ENCODE assay signal across 9 mouse cellular contexts in the genomic region with DNA sequence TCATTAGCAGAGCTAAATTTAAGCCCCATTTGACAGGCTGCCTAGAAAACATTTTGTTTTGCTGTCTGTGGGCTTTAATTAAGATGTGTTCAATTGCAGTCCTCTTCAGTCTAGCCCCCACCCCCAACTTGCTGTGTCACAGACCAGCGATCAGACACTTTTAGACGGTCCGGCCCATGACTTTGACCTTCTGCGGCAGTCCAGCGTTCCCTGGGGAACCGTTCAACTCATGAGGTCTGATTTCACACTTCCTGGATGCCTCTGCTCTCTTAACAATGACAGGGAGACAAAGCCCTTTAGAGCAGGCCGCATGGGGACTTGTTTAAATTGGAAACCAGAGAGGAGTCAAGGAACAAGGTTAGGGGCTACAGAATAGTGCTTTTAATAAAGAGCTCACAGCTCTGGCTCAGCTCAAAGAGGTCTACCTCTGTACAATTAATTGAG.
A peak's percentile ranks its signal among the peaks of the same experiment; 100 is the strongest.
DNase-seq lines count a peak whose midpoint lies in the region; ATAC-seq and TF ChIP-seq lines count a peak whose summit lies in the region.
"Had no signal": no experiment of that assay in that cellular context is flagged by ENCODE, and none has a peak within 500 bp of the region (broad histone marks: within the 10 kb centered on the region; RNA-seq: fewer than 3 reads in every experiment).

No protein-coding gene starts in this region.

- no peak overlapping the region for H3K9ac ChIP-seq in forebrain, embryonic 12.5 days
- no peak overlapping the region for H3K9ac ChIP-seq in kidney, embryonic 15.5 days
- H3K9ac ChIP-seq in neural tube, embryonic 13.5 days, result peak overlapping the region; percentile 34; the same call in 1 of the 2 replicates
- H3K9ac ChIP-seq in intestine, embryonic 15.5 days, result no peak overlapping the region
- H3K9ac ChIP-seq: limb, embryonic 15.5 days had no signal

- H3K4me1 ChIP-seq in kidney, adult 2 months (ENCODE audit: control insufficient read depth, insufficient read depth, low read length), result no peaks in the 10 kb centered on the region
- H3K4me1 ChIP-seq in forebrain, embryonic 12.5 days, result peaks cover 18% of the 10 kb centered on the region
- H3K4me1 ChIP-seq in kidney, embryonic 15.5 days, result peaks cover 10% of the 10 kb centered on the region
- H3K4me1 ChIP-seq in neural tube, embryonic 13.5 days (replicated peaks), result peaks cover 12% of the 10 kb centered on the region
- no peaks in the 10 kb centered on the region for H3K4me1 ChIP-seq in intestine, embryonic 15.5 days (replicated peaks)
- H3K4me1 ChIP-seq: limb, embryonic 15.5 days had no signal

- H3K27ac ChIP-seq in kidney, adult 2 months (ENCODE audit: insufficient read depth, low read depth, low read length), result no peak overlapping the region
- peak overlapping the region; percentile 50; the same call in 1 of the 2 replicates for H3K27ac ChIP-seq in forebrain, embryonic 12.5 days
- H3K27ac ChIP-seq in kidney, embryonic 15.5 days, result peak overlapping the region; percentile 81
- H3K27ac ChIP-seq in neural tube, embryonic 13.5 days (replicated peaks), result peak overlapping the region; percentile 18; the same call in 1 of the 2 replicates
- no peak overlapping the region for H3K27ac ChIP-seq in intestine, embryonic 15.5 days
- H3K27ac ChIP-seq: limb, embryonic 15.5 days had no signal

- H3K27me3 ChIP-seq in kidney, adult 2 months (replicated peaks; ENCODE audit: control insufficient read depth, insufficient read depth, low read length), result no peaks in the 10 kb centered on the region; the same call in 1 of the 2 replicates
- peaks cover 10% of the 10 kb centered on the region for H3K27me3 ChIP-seq in forebrain, embryonic 12.5 days
- no peaks in the 10 kb centered on the region for H3K27me3 ChIP-seq in kidney, embryonic 15.5 days
- no peaks in the 10 kb centered on the region for H3K27me3 ChIP-seq in neural tube, embryonic 13.5 days
- H3K27me3 ChIP-seq in intestine, embryonic 15.5 days (replicated peaks), result no peaks in the 10 kb centered on the region
- H3K27me3 ChIP-seq: limb, embryonic 15.5 days had no signal

- no peak overlapping the region for H3K4me3 ChIP-seq in kidney, adult 2 months (ENCODE audit: insufficient read depth, low read depth, low read length)
- H3K4me3 ChIP-seq in forebrain, embryonic 12.5 days (replicated peaks), result no peak overlapping the region
- H3K4me3 ChIP-seq in kidney, embryonic 15.5 days (replicated peaks), result no peak overlapping the region
- H3K4me3 ChIP-seq in neural tube, embryonic 13.5 days, result no peak overlapping the region
- H3K4me3 ChIP-seq in intestine, embryonic 15.5 days (replicated peaks), result no peak overlapping the region
- H3K4me3 ChIP-seq: limb, embryonic 15.5 days had no signal

- ATAC-seq in forebrain, embryonic 12.5 days (ENCODE audit: low FRiP score), result peak; percentile 88
- ATAC-seq in kidney, embryonic 15.5 days (replicated peaks; ENCODE audit: low FRiP score), result peak; percentile 97
- ATAC-seq in neural tube, embryonic 13.5 days (ENCODE audit: low read depth), result peak; percentile 87
- ATAC-seq in intestine, embryonic 15.5 days, result no peak

- no peaks in the 10 kb centered on the region for H3K36me3 ChIP-seq in kidney, adult 2 months (ENCODE audit: control insufficient read depth, insufficient read depth, low read length)
- H3K36me3 ChIP-seq in forebrain, embryonic 12.5 days (replicated peaks), result no peaks in the 10 kb centered on the region
- no peaks in the 10 kb centered on the region for H3K36me3 ChIP-seq in kidney, embryonic 15.5 days
- no peaks in the 10 kb centered on the region for H3K36me3 ChIP-seq in neural tube, embryonic 13.5 days
- no peaks in the 10 kb centered on the region for H3K36me3 ChIP-seq in intestine, embryonic 15.5 days
- H3K36me3 ChIP-seq: limb, embryonic 15.5 days had no signal

- H3K9me3 ChIP-seq in forebrain, embryonic 12.5 days, result no peaks in the 10 kb centered on the region
- no peaks in the 10 kb centered on the region for H3K9me3 ChIP-seq in kidney, embryonic 15.5 days (replicated peaks)
- H3K9me3 ChIP-seq in neural tube, embryonic 13.5 days, result no peaks in the 10 kb centered on the region
- H3K9me3 ChIP-seq in intestine, embryonic 15.5 days, result no peaks in the 10 kb centered on the region
- H3K9me3 ChIP-seq: limb, embryonic 15.5 days had no signal

- WGBS in kidney, adult 2 months, result 2% methylated on average over 7 of the region's 7 CpGs
- under 1% methylated on average over 7 of the region's 7 CpGs for WGBS in forebrain, embryonic 12.5 days
- under 1% methylated on average over 7 of the region's 7 CpGs for WGBS in kidney, embryonic 15.5 days
- WGBS in neural tube, embryonic 13.5 days, result under 1% methylated on average over 7 of the region's 7 CpGs
- 25% methylated on average over 7 of the region's 7 CpGs for WGBS in intestine, embryonic 15.5 days

- TF ChIP-seq POLR2A in kidney, adult 2 months (IDR thresholded peaks at IDR 0.05; ENCODE audit: low read depth, low read length), result no peak

- peak; percentile 23 for DNase-seq in kidney, adult 2 months
- DNase-seq in kidney, adult 18-20 months, result no peak
- DNase-seq in thymus, postnatal 25 days, result no peak
- no peak for DNase-seq in right cerebral cortex, postnatal 4 days

- H3K4me2 ChIP-seq in forebrain, embryonic 12.5 days, result peak overlapping the region; percentile 30
- H3K4me2 ChIP-seq in kidney, embryonic 15.5 days, result peak overlapping the region; percentile 22; the same call in 1 of the 2 replicates
- peak overlapping the region; percentile 32 for H3K4me2 ChIP-seq in neural tube, embryonic 13.5 days
- no peak overlapping the region for H3K4me2 ChIP-seq in intestine, embryonic 15.5 days (replicated peaks)
- H3K4me2 ChIP-seq: limb, embryonic 15.5 days had no signal

- no peak for TF ChIP-seq CTCF in kidney, adult 2 months (conservative IDR thresholded peaks at IDR 0.05; ENCODE audit: insufficient read depth, insufficient read length, low read depth, low read length)

Comparison
In these comparisons a context has a peak if more than half of its experiments do, and no peak if none do; other contexts are left out.
1. H3K27ac ChIP-seq: peak in forebrain, embryonic 12.5 days (single experiment), kidney, embryonic 15.5 days (single experiment) and neural tube, embryonic 13.5 days (single experiment); none in kidney, adult 2 months (single experiment) and intestine, embryonic 15.5 days (single experiment).